Mouse (Mus musculus): Measurements from ENCODE around the gene Rpap2. TPM values are rescaled to one million over a fixed set of nuclear protein-coding genes. Genes with fewer than 3 reads are reported as not detected.
A peak's percentile ranks its signal among the peaks of the same experiment; 100 is the strongest.

Gene Rpap2
- total and polyA plus RNA-seq, 3 experiments = 10.8 to 13.8 TPM; not detected in 1

GRCm38 (mm10) chr5:107700873-107701272 is 103.7 kb downstream of the Rpap2 start (continued):
- peak; percentile 86 for TF ChIP-seq ETS1 (IDR thresholded peaks at IDR 0.05; ENCODE audit: low read depth, low read length)
- no peak for TF ChIP-seq POLR2A (IDR thresholded peaks at IDR 0.05; ENCODE audit: control insufficient read depth in 1 of 2, insufficient read depth in 1 of 2, low read depth in 1 of 2, low read length in 2 of 2, poor library complexity in 1 of 2)
- no peak for TF ChIP-seq SMC3 (IDR thresholded peaks at IDR 0.05; ENCODE audit: low read depth, low read length)
- TF ChIP-seq MYB (IDR thresholded peaks at IDR 0.05; ENCODE audit: low read depth, low read length) = peak; percentile 51; the same call in 1 of the 2 replicates
- TF ChIP-seq GABPA (IDR thresholded peaks at IDR 0.05; ENCODE audit: low read depth, low read length) = no peak
- no peak for TF ChIP-seq HCFC1 (IDR thresholded peaks at IDR 0.05; ENCODE audit: low read depth, low read length)
- no peak for TF ChIP-seq RAD21 (IDR thresholded peaks at IDR 0.05; ENCODE audit: low read depth, low read length)
- no peak for TF ChIP-seq TBP (IDR thresholded peaks at IDR 0.05; ENCODE audit: low read depth, low read length)
- TF ChIP-seq MXI1 (IDR thresholded peaks at IDR 0.05; ENCODE audit: low read depth, low read length) = 0 out of 2 replicates have a peak, but pooled peaks have one; percentile 39
- TF ChIP-seq NELFE (IDR thresholded peaks at IDR 0.05; ENCODE audit: low read depth, low read length) = no peak

- Histone ChIP-seq H3K27ac (ENCODE audit: control insufficient read depth, low read depth, low read length) (no peak overlapping the region), H3K4me3 (ENCODE audit: control insufficient read depth in 1 of 2, insufficient read depth in 1 of 2, low read depth in 2 of 2, low read length in 2 of 2) (no peak overlapping the region), H3K36me3 (ENCODE audit: control insufficient read depth in 1 of 2, insufficient read depth in 2 of 2, low read length in 2 of 2) (no peaks in the 10 kb centered on the region; a peak in 1 of 4 replicates), H3K9ac (ENCODE audit: control insufficient read depth, low read depth, low read length, poor library complexity, severe bottlenecking) (no peak overlapping the region), H3K4me1 (ENCODE audit: control insufficient read depth in 1 of 2, insufficient read depth in 2 of 2, low read length in 2 of 2) (peaks cover 3 to 14% of the 10 kb centered on the region in 2 experiments), H3K79me2 (ENCODE audit: control insufficient read depth, insufficient read depth, low read length, poor library complexity) (no peaks in the 10 kb centered on the region), H3K9me3 (replicated peaks; ENCODE audit: insufficient read depth, low read length) (no peaks in the 10 kb centered on the region), H3K27me3 (ENCODE audit: control insufficient read depth in 1 of 2, insufficient read depth in 2 of 2, low read length in 2 of 2) (peaks cover 0 to 3% of the 10 kb centered on the region in 2 experiments; a peak in 1 of 4 replicates)
- TF ChIP-seq SIN3A (IDR thresholded peaks at IDR 0.05; ENCODE audit: low read length) (no peak), POLR2AphosphoS2 (IDR thresholded peaks at IDR 0.05; ENCODE audit: low read length) (no peak)
- DNase-seq (ENCODE audit: low read depth, low spot score) = no peak
Measured at GRCm38 (mm10) chr5:107701658-107702057, 104.5 kb downstream of the Rpap2 start.

GRCm38 (mm10) chr5:107703207-107703763 is 106.1 kb downstream of the Rpap2 start:
- DNase-seq (ENCODE audit: low read depth, low spot score) = no peak
- H3K36me3 ChIP-seq (ENCODE audit: control insufficient read depth in 1 of 2, insufficient read depth in 2 of 2, low read length in 2 of 2) = peaks cover 0 to 6% of the 10 kb centered on the region in 2 experiments; a peak in 2 of 4 replicates
- no peaks in the 10 kb centered on the region for H3K79me2 ChIP-seq (ENCODE audit: control insufficient read depth, insufficient read depth, low read length, poor library complexity)
- no peak overlapping the region for H3K4me3 ChIP-seq (ENCODE audit: control insufficient read depth in 1 of 2, insufficient read depth in 1 of 2, low read depth in 2 of 2, low read length in 2 of 2)
- H3K4me1 ChIP-seq (ENCODE audit: control insufficient read depth in 1 of 2, insufficient read depth in 2 of 2, low read length in 2 of 2) = peaks cover 3 to 14% of the 10 kb centered on the region in 2 experiments
- H3K27me3 ChIP-seq (ENCODE audit: control insufficient read depth in 1 of 2, insufficient read depth in 2 of 2, low read length in 2 of 2) = peaks cover 0 to 4% of the 10 kb centered on the region in 2 experiments; a peak in 3 of 4 replicates
- no peak overlapping the region for H3K27ac ChIP-seq (ENCODE audit: control insufficient read depth, low read depth, low read length)
- no peaks in the 10 kb centered on the region for H3K9me3 ChIP-seq (replicated peaks; ENCODE audit: insufficient read depth, low read length)
- TF ChIP-seq BHLHE40 (IDR thresholded peaks at IDR 0.05; ENCODE audit: borderline replicate concordance, low read depth, low read length) = no peak
- no peak for TF ChIP-seq KAT2A (conservative IDR thresholded peaks at IDR 0.05; ENCODE audit: low read depth, low read length)
- no peak for TF ChIP-seq CTCF (IDR thresholded peaks at IDR 0.05 in 2 of 3, conservative IDR thresholded peaks at IDR 0.05 in 1 of 3; ENCODE audit: control insufficient read depth in 1 of 3, insufficient read depth in 1 of 3, low read depth in 2 of 3, low read length in 3 of 3, poor library complexity in 1 of 3, severe bottlenecking in 1 of 3)
- no peak for TF ChIP-seq MEF2A (IDR thresholded peaks at IDR 0.05; ENCODE audit: extremely low read depth, insufficient replicate concordance, low read depth, low read length, poor library complexity, severe bottlenecking)
- TF ChIP-seq MYC (IDR thresholded peaks at IDR 0.05; ENCODE audit: low read depth, low read length) = no peak
- no peak for TF ChIP-seq TAL1 (IDR thresholded peaks at IDR 0.05; ENCODE audit: low read length)
- TF ChIP-seq MAFK (IDR thresholded peaks at IDR 0.05; ENCODE audit: borderline replicate concordance, low read depth, low read length) = no peak
- TF ChIP-seq USF1 (IDR thresholded peaks at IDR 0.05; ENCODE audit: low read depth, low read length) = no peak
- no peak for TF ChIP-seq MAX (IDR thresholded peaks at IDR 0.05; ENCODE audit: low read length)
- TF ChIP-seq RCOR1 (IDR thresholded peaks at IDR 0.05; ENCODE audit: low read depth, low read length) = no peak
- no peak overlapping the region for H3K9ac ChIP-seq (ENCODE audit: control insufficient read depth, low read depth, low read length, poor library complexity, severe bottlenecking)

Data from MEL (cell line).